Mouse (Mus musculus) embryonic fibroblast, embryonic 13.5 days (primary cell): Measurements from ENCODE around the gene Dach1. TPM values are rescaled to one million over a fixed set of nuclear protein-coding genes. Genes with fewer than 3 reads are reported as not detected.

Experiments used
- H3K27ac ChIP-seq: 2 replicates; pipeline ENCODE4 v1.5.1; 2012; ENCODE audit warnings: low read length, control low read depth, inconsistent platforms; ENCODE audit not compliant: insufficient read depth
- H3K4me1 ChIP-seq: 2 replicates; pipeline ENCODE4 v1.6.1; 2011; ENCODE audit warnings: low read length; ENCODE audit not compliant: control insufficient read depth, insufficient read depth
- H3K4me3 ChIP-seq: 2 replicates; pipeline ENCODE4 v1.5.1; 2011; ENCODE audit warnings: mild to moderate bottlenecking, control low read depth, low read length; ENCODE audit not compliant: insufficient read depth
- CTCF ChIP-seq: IDR thresholded peaks from 2 replicates; pipeline ENCODE4 v1.5.1; 2011; ENCODE audit warnings: mild to moderate bottlenecking, control low read depth, low read length, moderate library complexity, borderline replicate concordance; ENCODE audit not compliant: insufficient read depth
- POLR2A ChIP-seq: IDR thresholded peaks from 2 replicates; pipeline ENCODE4 v1.6.1; 2011; ENCODE audit warnings: low read depth, mild to moderate bottlenecking, control low read depth, low read length, moderate library complexity
- polyA plus RNA-seq: library from polyadenylated mRNA; stranded (reverse); fragments of >200 nt; gene quantifications from 2 replicates; pipeline ENCODE4 v1.2.4, GENCODE M21; 2011; ENCODE audit warnings: low read depth; ENCODE audit not compliant: missing spikeins, insufficient read length

The Dach1 gene
- polyA plus RNA-seq, 1 experiment = 0.56 TPM

DNA sequence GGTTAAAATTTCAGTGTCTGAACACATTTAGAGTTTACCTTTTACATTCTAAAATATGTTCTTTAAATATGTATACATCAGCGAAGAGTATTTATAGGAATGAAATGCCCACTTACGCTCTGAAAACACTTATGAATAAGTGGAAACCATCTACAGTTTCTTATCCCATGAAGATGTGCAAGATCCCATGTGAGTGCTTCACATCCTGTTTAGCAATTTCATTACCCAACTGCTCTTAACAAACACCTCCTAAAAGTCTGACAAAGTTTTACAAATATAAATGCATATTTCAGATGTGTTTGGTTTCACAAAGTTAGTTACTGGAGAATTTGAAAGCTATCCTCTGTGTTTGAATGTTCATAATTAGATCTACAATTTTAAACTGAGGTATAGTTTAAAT, 59.6 kb downstream of the Dach1 start:
- Histone ChIP-seq H3K4me1 (no peaks in the 10 kb centered on the region), H3K27ac (no peak overlapping the region), H3K4me3 (no peak overlapping the region)
- no peak for TF ChIP-seq POLR2A
- TF ChIP-seq CTCF = no peak

DNA sequence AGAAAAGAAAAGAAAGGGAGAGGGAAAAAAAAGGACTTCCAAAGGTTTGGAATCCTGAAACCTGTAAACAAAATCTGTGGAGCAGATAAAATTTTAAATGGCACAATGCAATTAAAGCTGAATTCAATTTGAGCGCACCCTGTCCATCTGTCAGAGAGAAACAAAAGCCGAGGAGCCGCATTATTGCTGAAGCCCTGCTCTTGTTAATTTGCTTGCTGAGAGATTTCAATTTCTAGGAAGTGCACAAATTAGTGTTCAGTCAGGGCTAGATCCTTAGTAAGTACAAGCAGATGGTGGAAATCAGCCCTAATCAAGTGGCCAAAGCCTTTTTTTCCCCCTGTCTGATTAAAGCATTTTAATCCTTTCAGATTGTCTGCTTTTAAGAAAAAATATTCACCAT, 60.8 kb downstream of the Dach1 start:
- TF ChIP-seq CTCF (no peak), POLR2A (no peak)
- no peak overlapping the region for H3K27ac ChIP-seq
- no peak overlapping the region for H3K4me3 ChIP-seq
- H3K4me1 ChIP-seq = no peaks in the 10 kb centered on the region

- no peaks in the 10 kb centered on the region for H3K4me1 ChIP-seq
- no peak overlapping the region for H3K4me3 ChIP-seq
- TF ChIP-seq POLR2A (no peak), CTCF (no peak)
- H3K27ac ChIP-seq = no peak overlapping the region
Measured at GRCm38 (mm10) chr14:98106208-98106607, 63.4 kb downstream of the Dach1 start.

GRCm38 (mm10) chr14:98104314-98104955, 65.1 kb downstream of the Dach1 start:
- H3K4me1 ChIP-seq = no peaks in the 10 kb centered on the region

GRCm38 (mm10) chr14:98095229-98095628, 74.3 kb downstream of the Dach1 start:
- Histone ChIP-seq H3K27ac (no peak overlapping the region), H3K4me1 (no peaks in the 10 kb centered on the region), H3K4me3 (no peak overlapping the region)
- TF ChIP-seq POLR2A = no peak
- no peak for TF ChIP-seq CTCF

More at GRCm38 (mm10) chr14:98104314-98104955, 65.1 kb downstream of the Dach1 start:
- no peak overlapping the region for H3K27ac ChIP-seq
- no peak overlapping the region for H3K4me3 ChIP-seq
- TF ChIP-seq CTCF (no peak), POLR2A (no peak)

- no peak for TF ChIP-seq POLR2A
- TF ChIP-seq CTCF = no peak
- Histone ChIP-seq H3K4me1 (no peaks in the 10 kb centered on the region), H3K4me3 (no peak overlapping the region), H3K27ac (no peak overlapping the region)
Measured at GRCm38 (mm10) chr14:98089246-98089645, 80.3 kb downstream of the Dach1 start.

- no peak overlapping the region for H3K4me3 ChIP-seq
- TF ChIP-seq POLR2A = no peak
- TF ChIP-seq CTCF = no peak
- no peak overlapping the region for H3K27ac ChIP-seq
- no peaks in the 10 kb centered on the region for H3K4me1 ChIP-seq
Measured at GRCm38 (mm10) chr14:98087355-98087754, 82.2 kb downstream of the Dach1 start.

DNA sequence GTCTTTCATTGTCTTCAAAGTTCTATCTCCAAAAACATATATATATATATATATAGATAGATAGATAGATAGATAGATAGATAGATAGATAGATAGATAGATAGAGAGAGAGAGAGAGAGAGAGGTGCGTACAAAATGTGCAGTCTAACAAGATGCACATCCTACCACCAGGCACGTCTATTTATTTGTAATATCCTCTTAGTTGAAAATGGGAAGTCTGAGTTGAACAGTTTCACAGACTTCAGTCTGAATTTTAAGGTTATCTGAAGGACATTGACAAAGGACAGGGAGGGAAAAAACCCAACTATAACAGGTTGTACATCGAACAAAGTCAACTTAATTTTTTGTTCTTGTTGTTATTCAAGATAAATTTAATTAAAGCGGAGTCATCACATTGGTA, 82.8 kb downstream of the Dach1 start:
- TF ChIP-seq CTCF = no peak
- TF ChIP-seq POLR2A = no peak
- no peak overlapping the region for H3K4me3 ChIP-seq

GRCm38 (mm10) chr14:98085141-98085540, 84.4 kb downstream of the Dach1 start:
- no peak for TF ChIP-seq CTCF
- H3K4me1 ChIP-seq = no peaks in the 10 kb centered on the region
- H3K27ac ChIP-seq = no peak overlapping the region
- H3K4me3 ChIP-seq = no peak overlapping the region

More for the DNA sequence above, 82.8 kb downstream of the Dach1 start:
- H3K4me1 ChIP-seq = no peaks in the 10 kb centered on the region
- H3K27ac ChIP-seq = no peak overlapping the region

DNA sequence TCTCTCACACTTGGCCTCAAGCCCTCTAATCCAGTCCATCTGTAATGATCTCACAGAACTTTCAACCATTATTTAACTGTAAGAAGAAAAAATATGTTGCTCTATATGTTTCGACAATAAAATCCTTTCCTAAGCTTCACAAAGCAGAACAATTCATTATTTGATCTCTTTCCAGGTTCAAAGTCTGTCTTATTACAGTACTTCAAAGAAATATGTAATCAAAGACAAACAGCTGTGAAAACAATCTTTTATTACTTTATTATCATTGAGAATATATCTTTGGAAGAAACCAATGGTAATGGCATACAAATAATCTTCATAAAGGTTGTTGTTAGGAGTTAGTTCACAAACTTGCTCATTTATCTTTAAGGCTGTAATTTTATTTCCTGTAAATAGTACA, 84.8 kb downstream of the Dach1 start:
- Histone ChIP-seq H3K4me1 (no peaks in the 10 kb centered on the region), H3K27ac (no peak overlapping the region), H3K4me3 (no peak overlapping the region)
- no peak for TF ChIP-seq POLR2A
- no peak for TF ChIP-seq CTCF
